Mouse (Mus musculus): ENCODE data around the gene Tnni3.

The Tnni3 gene

GRCm38 (mm10) chr7:4498251-4498650, 25.8 kb downstream of the Tnni3 start:
- peak; percentile 28 for DNase-seq (ENCODE audit: low spot score)

GRCm38 (mm10) chr7:4497271-4497903, 26.6 kb downstream of the Tnni3 start:
- DNase-seq (ENCODE audit: low spot score) = no peak

- no peak for DNase-seq (ENCODE audit: low spot score)
These were observed 27.6 kb downstream of the Tnni3 start for GRCm38 (mm10) chr7:4496468-4496867.

GRCm38 (mm10) chr7:4493991-4494390, 30.0 kb downstream of the Tnni3 start:
- no peak for DNase-seq (ENCODE audit: low spot score)

- no peak for DNase-seq (ENCODE audit: low spot score)
These were observed 31.5 kb downstream of the Tnni3 start for GRCm38 (mm10) chr7:4492284-4493224.

GRCm38 (mm10) chr7:4491308-4491707, 32.7 kb downstream of the Tnni3 start:
- DNase-seq (ENCODE audit: low spot score) = no peak

GRCm38 (mm10) chr7:4482281-4482680, 41.7 kb downstream of the Tnni3 start:
- no peak for DNase-seq (ENCODE audit: low spot score)

GRCm38 (mm10) chr7:4479674-4480073, 44.4 kb downstream of the Tnni3 start:
- DNase-seq (ENCODE audit: low spot score) = no peak

- DNase-seq (ENCODE audit: low spot score) = no peak
These were observed 45.2 kb downstream of the Tnni3 start for GRCm38 (mm10) chr7:4478796-4479291.

- peak; percentile 46 for DNase-seq (ENCODE audit: low spot score)
These were observed 45.8 kb downstream of the Tnni3 start for GRCm38 (mm10) chr7:4478021-4478795.

GRCm38 (mm10) chr7:4473940-4474339, 50.1 kb downstream of the Tnni3 start:
- DNase-seq (ENCODE audit: low spot score) = no peak

GRCm38 (mm10) chr7:4471179-4471555, 52.9 kb downstream of the Tnni3 start:
- DNase-seq (ENCODE audit: low spot score) = peak; percentile 75

- DNase-seq (ENCODE audit: low spot score) = peak; percentile 67
These were observed 53.5 kb downstream of the Tnni3 start for GRCm38 (mm10) chr7:4470275-4471178.
